Mouse (Mus musculus) induced T-regulatory cell, adult 2 months (primary cell): ENCODE measurements at regions not wholly inside any gene's neighbourhood (a gene's known extent, or its start where the extent isn't known, plus 50 kb on each side); places are given as distances from the start of the nearest gene placed in this dataset.

ENCODE experiments used
- DNase-seq: peaks from one replicate; pipeline ENCODE4 v3.0.0-alpha.2; 2012; ENCODE audit warnings: low read depth

GRCm38 (mm10) chr11:114433561-114433960 lies 234.8 kb upstream of the Rpl38 start:
- DNase-seq, result no peak

GRCm38 (mm10) chr11:114425447-114425846 lies 242.9 kb upstream of the Rpl38 start:
- no peak for DNase-seq

DNA sequence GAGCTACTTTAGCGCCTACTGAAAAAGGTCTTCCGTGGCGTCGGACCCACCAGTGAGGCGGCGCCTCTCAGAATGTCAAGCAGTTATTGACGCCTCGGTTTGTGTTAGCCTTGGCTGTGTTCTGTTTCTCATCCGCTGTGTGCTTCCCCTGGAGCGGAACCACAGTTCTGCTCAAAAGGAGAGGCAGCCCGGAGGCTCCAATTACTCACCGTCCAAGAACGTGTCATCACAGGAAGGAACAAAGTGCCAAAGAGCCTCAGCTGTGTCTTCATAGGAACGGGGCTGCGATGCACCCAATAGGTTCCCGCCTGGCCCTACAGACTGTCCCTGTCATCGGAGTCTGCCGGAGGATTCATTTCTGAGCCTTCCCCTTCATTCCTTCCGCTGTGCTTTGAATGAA lies 245.0 kb upstream of the Rpl38 start:
- no peak for DNase-seq

GRCm38 (mm10) chr11:114419002-114419401 lies 249.3 kb upstream of the Rpl38 start:
- DNase-seq, result peak; percentile 9

- peak; percentile 24 for DNase-seq
These were observed 252.2 kb upstream of the Rpl38 start for GRCm38 (mm10) chr11:114416168-114416567.

- DNase-seq, result no peak
These were observed 263.9 kb upstream of the Rpl38 start for GRCm38 (mm10) chr11:114404401-114404800.

- DNase-seq, result no peak
These were observed 265.6 kb upstream of the Rpl38 start for GRCm38 (mm10) chr11:114402556-114403320.

DNA sequence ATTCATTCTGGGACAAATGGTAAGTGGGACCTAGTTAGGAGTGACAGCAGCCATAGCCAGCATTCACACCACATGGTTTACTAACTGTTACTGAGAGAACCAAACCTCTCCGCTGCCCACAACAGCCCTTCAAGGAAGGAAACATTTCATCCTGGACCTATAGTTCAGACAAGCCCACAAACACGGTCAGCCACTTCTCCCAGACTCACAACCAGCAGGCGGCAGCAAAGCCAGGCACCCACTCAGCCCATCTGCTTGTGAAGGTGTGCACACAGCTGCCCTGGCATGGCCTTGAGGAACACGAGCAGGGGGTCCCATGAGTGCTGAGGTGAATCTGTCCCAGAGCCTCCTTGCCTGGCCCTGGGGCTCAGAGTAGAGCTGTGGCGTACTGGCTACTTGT lies 267.6 kb upstream of the Rpl38 start:
- no peak for DNase-seq

DNA sequence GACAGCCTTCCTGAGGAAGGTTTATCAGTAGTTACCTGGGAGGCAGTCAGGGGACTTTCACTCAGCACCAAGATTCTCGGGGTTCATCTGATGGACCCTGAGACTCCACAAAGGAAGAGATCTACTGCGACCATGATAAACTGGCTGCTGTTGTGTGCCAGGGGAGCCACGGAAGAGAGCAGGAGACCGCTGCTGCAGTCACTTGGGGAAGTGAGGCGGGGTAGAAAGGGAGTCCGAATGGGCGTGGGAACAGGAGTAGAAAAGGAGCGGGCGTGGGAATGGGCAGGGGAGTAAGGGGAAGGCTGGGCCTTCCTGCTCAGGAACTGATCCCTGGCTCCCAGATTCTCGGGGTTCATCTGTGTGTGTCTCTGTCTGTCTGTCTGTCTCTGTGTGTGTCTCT lies 276.2 kb upstream of the Rpl38 start:
- no peak for DNase-seq

DNA sequence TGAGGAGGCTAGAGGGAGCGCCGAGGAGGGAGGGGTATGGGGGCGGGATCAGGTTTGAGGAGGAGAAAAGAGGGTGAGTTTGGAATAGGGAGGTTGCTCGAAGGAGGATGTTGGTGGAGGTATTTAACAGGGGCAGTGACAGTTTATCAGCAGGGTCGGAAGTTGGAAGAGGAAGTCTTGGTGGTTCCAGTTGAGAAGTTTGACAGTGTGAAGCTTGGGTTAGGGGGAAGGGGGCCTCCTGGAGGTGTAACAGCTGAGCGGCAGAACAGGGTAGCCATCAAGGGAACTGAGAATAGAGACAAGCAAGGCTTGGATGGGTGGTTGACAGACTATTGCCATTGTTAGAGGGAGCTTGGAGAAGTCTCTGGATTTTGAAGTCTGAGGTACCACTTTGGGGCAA lies 276.8 kb upstream of the Rpl38 start:
- no peak for DNase-seq

DNA sequence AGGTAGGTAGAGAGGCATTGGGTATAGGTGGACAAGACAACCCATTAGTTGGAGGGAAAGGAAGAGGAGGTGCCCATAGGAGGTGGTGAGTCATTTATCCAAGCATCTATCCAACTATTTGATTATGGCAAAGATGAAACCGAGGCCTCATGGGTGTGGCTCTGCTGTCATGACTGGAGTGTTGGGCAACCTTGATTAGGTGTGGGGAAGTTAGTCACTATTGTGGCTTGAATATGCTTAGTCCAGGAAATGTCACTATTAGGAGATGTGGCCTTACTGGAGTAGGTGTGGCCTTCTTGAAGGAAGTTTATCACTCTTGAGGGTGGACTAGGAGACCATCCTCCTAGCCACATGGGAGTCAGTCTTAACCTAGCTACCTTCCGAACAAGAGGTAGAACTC lies 281.2 kb upstream of the Rpl38 start:
- no peak for DNase-seq

DNA sequence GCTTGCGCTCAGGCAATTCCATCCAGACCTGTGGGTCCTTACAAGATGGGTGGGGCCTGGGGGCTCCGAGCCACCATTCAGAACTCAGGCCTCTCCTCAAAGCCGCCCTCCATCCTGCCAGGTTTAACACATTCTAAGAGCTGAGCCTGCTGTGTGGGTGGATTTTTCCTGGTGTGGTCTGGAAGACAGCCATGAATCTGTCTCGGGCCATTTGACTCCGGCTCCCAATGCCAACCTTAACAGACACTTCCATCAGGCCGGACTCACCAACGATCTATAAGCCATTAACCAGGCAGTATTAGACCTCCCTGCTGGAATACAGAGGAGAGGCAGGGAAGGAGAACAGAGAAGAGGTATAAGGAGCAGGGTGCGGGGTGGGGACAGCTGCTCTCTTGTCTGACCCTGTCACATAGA lies 288.9 kb upstream of the Rpl38 start:
- no peak for DNase-seq

- no peak for DNase-seq
These were observed 292.4 kb upstream of the Rpl38 start for GRCm38 (mm10) chr11:114375921-114376320.

DNA sequence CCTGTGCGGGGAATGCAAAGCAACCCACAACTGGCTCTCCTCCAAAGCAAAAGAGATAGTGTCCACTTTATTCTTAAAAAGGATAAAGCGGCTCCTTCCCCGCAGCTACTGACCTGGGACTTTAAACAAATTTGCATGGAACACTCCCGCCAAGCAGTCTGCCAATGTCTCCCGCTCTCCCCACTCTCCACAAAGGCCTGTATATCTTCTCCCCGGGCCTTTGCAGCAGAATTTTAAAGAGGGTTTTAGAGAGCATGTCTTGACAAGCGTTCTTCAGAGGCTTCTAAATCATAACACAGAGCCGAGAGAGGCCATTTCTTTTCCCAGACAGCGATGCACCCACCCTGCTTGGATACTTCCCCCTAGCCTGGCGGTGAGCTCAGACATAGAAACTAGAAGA lies 297.6 kb upstream of the Rpl38 start:
- DNase-seq, result no peak

DNA sequence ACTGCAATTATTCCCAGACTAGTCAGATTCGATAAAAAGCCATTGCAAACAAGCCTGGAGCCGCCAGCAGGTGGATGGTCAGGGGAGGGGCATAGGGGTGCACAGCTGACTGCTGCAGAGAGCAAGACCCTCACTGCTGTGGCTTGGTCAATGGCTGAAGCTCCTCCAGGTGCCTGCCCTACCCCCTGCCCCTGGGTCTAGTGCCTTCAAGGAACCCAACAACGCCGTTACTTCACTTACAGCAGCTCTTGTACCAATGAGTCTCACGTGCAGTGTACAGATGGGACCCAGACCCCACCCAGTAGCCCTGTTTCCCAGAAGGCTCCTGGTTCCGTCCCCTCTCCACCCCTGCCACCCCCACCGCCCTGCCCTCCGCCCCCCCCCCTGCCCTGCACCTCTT lies 300.5 kb upstream of the Rpl38 start:
- no peak for DNase-seq

GRCm38 (mm10) chr11:114360946-114361345 lies 294.1 kb upstream of the Sdk2 start:
- no peak for DNase-seq

DNA sequence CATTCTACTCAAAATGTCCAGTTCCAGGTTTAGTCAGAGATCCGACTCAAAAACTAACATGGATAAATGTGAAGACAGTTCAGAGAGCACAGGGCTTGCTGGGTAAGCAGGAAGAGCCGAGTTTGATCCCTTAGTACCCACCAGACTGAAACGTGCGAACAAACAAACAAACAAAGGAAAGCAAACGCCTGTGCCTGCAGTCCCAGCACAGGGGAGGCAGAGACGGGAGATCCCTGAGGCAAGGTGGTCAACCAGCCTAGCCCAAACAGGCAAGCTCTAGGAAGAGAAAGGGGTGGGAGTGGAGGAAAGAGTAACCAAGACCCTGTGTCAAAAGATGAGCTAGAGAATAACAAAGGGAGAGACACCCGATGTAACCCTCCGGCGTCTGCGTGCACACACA lies 293.5 kb upstream of the Sdk2 start:
- DNase-seq, result no peak

DNA sequence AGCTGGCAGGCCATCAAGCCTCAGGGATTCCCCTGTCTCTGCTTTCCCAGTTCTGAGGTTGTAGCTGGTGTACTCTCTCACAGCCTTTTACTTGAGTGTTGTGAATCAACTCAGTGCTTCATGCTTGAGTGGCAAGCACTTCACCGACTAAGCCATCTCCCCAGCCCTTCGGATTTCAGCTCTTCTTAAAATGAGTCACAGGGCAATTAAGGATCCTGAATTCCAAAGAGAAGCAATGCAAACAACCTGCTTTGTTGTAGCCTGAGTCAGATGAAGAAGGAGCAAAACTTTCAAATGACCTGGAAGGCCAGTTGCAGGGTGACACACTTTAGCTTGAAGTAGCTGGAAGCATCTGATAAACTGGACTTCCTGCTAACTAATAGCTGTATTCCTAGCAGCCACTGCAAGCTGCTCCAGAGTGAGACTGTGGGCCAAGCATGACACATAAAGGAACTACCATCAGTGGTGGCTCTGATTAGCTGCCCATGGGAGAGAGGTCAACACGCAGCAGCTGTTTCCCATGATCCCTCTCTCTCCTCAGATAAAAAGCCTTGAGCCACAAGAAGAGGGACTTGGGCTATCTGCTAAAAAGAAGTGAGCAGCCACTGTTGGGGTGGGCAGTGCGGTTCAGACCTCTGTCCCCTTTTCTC lies 285.4 kb upstream of the Sdk2 start:
- DNase-seq, result no peak

GRCm38 (mm10) chr11:114336839-114337484 lies 270.1 kb upstream of the Sdk2 start:
- no peak for DNase-seq

- no peak for DNase-seq
These were observed 269.3 kb upstream of the Sdk2 start for GRCm38 (mm10) chr11:114335950-114336838.

DNA sequence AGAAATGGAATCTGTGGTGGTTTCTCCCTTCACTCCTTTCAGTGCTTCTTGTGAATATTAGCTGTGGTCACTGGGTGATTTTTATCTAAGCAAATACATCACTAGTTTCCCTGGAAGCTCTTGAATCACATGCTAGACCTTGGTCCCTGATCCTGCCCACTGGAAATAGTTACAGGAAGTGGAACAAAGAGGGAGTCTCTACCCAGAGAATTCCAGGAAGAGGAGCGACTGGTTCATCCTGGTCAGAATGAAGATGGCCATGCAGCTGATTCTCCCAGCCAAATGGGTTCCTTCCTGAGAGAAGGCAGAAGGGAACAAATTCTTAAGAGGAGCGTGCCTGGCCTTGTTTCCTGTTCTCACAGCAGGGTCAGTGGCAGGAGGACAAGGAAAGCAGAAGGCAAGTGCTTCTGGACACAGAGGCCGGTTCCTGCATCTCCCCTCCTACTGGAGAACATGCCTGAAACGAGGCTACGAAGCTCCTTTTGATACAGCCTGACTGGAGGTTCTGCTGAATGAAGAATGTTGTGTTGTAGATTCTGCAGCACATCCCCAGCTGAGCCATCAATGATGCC lies 264.8 kb upstream of the Sdk2 start:
- no peak for DNase-seq

DNA sequence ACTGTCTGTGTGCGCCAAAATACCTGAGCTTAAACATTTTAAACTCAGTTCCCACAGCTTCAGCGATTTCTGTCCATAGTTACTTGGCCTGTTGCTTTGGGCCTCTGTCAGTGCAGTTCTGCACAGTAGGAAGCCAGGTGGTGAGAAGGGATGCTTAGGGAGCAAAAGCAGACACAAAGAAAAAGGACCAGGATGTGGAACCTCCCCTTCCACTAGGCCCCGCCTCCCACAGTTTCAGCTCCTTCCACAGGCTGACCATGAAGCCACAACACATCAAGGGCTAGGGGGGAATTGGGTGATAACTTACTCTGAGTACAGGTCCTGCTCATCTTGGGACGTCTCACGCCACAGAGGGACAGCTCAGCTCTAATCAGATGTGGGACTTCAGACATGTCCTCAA lies 263.5 kb upstream of the Sdk2 start:
- DNase-seq, result no peak
